Mouse (Mus musculus) lung, postnatal 0 days (tissue): ENCODE results near the gene Krtap15.

ENCODE experiments used
- CTCF ChIP-seq: IDR thresholded peaks from 2 replicates; pipeline ENCODE4 v1.5.1; 2016; ENCODE audit warnings: antibody characterized with exemption, mild to moderate bottlenecking
- EP300 ChIP-seq: IDR thresholded peaks from 2 replicates; pipeline ENCODE4 v1.6.1; 2016; ENCODE audit warnings: antibody characterized with exemption, mild to moderate bottlenecking, control low read depth

- TF ChIP-seq CTCF (no peak), EP300 (no peak)
Observed at GRCm38 (mm10) chr16:88777596-88777995, 42.4 kb upstream of the Krtap15 start, which contains the start of gene Gm5965.
